Mouse (Mus musculus) embryo, embryonic 11 days (tissue): ENCODE measurements around the gene Rnasel.
"Not testable (repeated sequence)": the region's sequence is repeated elsewhere in the genome, so short reads cannot be mapped to it uniquely, and the experiment has no call there.

Experiments used
- DNase-seq: peaks from one replicate; pipeline ENCODE4 v3.0.0-alpha.2; 2015

Gene Rnasel

DNA sequence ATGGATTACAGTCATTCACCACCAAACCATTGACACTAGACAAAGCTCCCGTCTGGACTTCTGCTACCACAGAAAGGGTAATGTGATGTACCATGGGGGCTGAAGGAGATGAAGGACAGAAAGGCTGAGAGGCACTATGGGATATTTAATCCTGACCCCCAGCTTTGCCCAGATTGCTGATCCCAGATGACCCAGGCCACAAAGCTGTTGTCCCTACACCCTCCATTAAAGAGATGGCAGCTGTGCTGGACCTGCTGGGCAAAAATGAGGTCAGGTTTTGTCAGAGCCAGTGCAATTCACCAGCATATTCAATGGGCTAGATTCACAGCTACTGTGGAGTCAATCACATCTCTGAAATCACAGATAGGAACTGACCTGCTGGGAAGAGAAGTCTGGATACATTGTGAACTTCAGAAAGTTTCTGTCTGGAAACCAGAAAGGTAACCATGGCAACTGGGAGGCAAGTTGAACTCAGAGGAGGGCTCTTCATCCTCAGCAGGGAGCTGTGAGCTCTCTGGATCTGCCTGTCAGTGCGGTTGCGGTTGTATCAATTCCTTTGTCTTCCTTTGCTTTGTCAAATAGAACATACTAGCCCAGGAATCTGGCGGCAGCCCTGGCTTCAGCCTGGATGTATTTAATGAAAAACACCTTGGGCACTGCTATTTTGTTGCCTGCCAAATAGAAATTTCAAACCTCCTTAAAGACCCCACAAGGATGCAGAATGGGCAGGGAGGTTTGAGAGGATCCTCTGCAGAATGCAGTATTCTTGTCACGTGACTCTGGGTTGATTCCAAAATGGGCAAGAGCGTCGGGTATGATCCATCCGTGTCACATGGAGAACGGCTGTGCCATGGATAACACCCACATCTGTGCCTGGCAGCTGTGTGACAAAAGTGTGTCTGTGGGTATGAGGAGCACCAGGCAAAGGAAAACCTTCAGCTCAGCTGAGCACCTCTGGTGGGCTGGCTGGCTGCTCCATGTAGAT, 11.8 kb upstream of the Rnasel start:
- peak; percentile 70 for DNase-seq

DNA sequence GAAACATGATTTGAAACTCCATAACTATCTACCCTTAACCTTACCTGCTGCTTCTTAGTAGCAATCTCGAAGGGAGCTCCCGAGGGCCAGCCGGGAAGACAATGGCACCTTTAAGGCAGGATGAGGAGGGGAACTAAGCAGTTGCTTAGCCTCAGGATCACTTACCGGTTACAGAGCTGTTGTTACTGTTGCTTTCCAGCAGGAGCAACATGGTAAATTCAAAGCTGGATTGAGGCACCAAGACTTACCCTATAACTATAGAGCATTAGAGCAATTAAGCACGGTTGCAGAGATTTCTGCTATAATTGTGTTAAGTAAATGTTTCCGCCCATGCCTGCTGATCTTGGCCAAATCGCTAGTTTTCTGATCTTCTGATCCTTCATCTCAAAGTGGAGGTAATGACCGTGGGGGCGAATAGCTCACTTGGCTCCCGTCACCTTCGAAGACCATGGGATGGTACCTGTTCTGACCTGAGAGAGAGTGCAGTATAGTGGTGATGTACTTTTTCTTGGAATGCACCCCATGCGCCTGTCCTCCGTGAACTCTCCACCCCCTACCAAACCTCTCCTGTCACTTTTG, 9.7 kb upstream of the Rnasel start:
- DNase-seq = no peak

DNA sequence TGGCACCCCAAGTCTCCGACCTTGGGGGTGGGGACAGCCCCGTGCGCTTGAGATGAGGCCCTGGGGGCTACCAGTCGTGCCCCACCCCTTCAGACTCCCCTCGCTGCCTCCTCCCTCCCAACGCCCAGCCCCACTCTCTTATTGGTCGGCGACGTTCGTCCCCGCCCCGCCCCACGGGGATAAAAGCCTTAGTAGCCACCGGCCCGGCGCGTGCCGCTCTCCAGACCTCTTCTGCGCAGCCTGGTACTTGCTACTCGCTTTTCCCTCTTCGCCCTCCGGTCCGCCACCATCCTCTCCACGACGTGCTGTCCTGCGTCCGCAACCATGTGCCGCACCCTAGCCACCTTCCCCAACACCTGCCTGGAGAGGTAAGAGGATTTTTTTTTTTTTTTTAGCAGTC, 9.1 kb upstream of the Rnasel start, which contains the start of gene Rgs16:
Rgs16 (plus strand) TSS at position 205 of the 400 bp plus-strand sequence.
- peak; percentile 92 for DNase-seq

DNA sequence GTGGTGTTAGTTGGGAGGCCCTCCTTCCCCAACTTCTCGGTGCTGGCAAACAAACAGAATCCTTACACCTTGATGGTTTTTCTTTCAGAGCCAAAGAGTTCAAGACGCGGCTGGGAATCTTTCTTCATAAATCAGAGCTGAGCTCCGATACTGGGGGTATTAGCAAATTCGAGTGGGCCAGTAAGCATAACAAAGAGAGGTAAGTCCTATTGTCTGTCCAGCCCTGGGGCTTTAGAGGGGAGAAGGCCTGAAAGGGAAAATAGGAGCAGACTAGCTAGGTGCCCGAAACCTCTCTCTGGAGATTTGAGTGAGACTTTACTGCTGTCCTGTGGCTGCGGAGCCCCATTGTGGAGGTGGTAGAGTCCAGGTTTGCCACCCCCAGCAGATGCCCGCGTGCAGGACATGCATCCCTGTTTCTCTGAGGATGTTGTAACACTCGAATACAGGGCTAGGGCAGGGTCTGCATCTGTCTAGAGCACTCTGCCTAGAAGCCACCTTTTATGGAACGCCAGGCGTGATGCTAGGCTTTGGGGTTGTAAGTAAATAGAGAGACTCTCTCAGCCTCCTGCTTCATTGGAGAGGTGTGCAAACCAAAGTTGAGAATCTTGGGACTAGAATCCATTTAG, 8.3 kb upstream of the Rnasel start:
- DNase-seq = peak; percentile 18

DNA sequence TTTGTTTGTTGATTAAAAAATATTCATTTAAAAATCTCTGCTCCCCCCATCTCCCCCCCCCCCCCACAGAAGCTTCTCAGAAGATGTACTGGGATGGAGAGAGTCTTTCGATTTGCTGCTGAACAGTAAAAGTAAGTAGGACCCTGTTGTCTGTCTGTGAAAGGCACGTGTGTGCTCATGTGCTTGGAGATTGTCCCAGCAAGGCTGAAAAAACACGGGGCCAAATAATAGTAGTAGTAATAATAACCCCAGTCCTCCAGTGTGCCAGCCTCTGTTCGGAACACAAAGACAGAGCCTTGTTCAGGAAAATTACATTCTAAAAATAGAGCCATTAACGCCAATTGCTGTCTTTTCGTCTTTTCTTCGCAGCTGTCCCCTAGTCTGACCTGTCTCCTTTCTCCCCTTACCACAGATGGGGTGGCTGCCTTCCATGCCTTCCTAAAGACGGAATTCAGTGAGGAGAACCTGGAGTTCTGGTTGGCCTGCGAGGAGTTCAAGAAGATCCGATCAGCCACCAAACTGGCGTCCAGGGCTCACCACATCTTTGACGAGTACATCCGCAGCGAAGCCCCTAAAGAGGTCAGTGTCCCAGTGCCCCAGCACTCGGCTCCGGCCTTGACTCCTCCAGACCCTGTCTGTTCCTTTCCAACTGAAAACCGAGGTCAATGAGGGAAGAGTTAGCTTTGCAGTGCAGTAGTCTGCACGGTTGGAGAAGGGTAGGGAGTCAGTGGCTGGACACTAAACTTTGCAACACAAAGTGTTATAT, 7.5 kb upstream of the Rnasel start:
- DNase-seq = no peak

DNA sequence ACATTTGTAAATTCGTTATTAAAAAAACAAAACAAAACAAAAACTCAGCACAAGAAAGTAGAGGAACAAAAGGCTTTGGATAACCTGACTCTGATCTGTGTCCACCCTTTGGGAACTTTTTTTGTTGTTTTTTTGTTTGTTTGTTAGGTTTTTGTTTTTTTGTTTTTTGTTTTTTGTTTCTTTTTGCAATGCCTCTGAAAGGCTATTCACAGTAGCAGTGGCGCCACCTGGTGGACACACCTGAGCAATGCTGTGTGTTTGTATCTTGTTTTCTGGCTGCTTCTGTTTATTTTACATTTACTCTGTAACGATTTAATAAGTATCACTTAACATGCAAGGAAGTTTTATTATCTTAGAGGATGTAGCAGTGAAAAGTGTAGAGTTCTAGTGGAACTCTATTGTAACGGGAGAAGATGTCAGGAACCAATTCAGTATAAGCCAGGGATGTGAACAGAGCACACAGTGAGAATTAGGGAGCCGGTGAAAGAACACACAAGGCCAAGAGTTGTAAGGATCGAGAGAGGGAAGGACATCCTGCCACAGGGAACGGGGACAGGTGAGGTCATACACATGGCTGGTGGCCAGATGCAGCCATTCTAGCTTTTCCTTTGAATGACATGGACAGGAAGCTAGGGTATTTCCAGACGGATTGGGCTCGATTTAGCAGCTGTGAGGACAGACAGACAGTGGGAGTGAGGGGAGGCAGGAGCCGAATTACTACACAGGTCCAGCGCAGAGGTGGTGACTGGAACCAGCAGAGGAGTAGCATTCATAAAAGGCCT, 6.7 kb upstream of the Rnasel start:
- DNase-seq = peak; percentile 82

DNA sequence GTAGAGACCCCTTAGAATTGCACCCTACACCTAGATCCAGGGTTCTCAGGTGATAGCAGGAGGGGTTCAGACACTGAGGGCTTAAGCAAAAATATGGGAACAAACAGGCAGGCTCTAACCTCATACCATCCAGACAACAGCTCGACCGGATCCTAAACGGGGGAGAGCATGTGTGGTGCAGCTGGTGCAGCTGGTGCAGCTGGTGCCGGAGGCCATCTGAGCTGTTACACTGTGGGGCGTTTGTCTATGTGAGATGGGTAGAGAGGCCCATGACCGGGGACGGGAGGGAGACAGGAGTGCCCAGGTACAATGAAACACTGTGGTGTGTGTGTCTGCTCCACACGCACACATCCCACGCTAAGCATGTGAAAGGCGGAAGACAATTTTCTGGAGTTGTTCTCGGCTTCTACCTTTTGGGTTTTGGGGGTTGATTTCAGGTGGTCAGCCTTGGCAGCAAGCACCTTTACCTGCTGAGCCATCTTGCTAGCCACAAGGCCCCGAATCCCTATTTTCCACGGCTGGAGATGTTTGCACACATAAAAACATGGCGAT, 3.0 kb upstream of the Rnasel start:
- no peak for DNase-seq

DNA sequence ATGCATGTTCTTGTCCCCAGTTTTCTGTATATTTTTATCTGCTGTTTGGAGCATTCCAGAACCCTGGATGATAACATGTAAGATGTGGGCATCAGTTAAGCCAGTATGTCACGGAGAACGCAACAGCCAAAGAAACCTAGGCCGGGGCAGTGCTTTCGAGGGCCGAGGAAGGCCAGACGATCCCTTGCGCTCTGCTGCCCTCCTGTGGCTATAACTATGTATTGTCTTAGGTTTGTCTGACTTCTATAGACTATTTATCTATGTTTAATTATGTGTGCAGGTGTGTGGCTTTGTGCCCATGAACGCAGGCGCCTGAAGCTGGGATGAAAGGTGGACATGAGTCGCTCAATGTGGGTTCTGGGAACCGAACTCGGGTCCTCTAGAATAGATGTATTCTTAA, 2.5 kb upstream of the Rnasel start:
- DNase-seq = peak; percentile 87

DNA sequence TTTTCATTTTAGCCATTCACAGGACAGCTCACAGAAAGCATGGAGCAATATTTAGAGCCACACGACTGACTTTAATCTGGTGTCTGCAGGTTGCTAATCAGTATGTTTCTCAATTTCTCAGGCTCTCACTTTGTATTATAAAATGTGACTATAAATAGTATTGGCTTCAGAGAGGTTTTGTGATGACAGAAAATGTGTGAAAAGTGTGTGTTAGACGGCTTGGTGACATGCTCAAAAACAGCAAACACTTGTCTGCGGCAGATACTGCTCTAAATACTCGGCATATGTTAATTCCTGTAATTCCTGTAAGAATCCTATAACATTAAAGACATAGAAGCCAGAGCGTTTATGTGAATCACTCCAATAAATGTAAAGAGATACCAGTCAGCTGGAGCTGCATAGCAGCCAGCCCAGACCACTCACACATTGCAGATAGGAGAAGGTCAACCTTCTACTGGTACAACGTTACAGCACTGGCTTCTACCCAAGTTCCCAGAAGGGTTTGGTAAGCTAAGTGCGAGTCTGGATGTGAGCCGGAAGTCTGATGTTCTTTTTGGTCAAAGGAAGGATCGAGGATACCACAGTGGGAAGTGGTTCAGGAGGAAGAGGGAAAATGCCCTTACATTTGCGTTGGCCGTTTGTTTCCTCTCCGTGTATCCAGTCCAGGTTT, 1.2 kb upstream of the Rnasel start:
- no peak for DNase-seq

DNA sequence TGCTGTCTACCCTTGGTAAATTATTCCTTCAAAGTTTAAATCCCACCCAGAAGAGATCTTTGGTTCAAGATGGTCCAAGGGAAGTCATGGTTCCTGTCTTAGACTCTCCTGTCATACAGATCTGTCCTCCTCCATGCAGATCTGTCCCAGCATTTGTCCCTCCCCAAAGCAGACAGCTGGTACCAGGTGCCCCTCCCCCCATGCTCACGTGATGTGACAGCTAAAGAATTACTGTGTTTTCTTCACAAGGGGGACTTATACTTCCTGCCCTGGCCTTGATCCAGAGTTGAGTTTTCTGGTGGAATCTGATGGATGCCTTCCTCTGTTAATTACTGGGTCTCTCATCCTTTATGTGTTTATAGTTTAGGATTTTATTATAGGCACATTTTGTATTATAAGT, 677 bp upstream of the Rnasel start:
- peak; percentile 71 for DNase-seq

DNA sequence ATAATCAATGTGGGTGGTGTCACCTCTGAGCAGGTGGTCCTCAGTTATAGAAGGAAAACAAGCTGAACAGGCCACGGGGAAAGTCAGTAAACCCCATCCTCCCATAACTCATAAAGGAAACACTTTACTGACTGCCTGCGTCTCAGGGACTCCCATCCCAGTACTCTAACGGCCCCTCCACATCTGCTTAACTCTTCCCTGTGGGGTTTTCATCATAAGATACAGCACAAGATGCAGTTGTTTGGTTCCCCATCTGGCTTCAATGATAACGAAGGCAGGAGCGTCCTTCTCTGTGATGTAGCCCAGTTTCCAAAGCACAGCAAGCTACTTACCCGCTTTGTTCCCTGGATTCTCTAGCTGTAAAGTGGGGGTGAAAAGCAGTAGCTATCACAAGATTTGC, 828 bp downstream of the Rnasel start:
- no peak for DNase-seq

DNA sequence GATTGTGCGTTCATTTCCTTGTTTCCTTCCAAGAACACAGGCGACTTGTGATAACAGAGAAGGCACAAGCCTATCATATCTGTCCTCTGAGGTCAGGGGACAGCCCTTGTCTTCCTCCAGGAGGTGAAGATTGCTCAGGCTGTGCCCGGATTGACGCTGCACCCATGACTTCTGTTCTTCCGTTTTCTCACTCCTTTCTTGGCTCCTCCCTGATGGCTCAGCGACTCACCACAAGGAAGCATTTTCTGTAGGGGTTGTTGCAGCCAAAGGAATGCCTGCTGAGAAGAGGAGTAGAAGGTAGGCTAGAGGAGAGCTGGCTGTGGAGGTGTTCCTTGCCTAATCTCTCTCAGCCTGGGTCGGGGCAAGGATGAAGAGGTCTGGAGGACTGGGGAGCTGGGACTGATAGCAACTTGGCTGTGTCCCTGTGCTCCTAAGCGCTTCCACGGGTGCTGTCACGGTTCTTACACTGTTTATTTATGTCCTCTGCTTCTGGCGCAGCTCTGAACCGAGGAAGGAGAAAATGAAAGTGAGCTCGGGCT, 2.6 kb downstream of the Rnasel start:
- no peak for DNase-seq

DNA sequence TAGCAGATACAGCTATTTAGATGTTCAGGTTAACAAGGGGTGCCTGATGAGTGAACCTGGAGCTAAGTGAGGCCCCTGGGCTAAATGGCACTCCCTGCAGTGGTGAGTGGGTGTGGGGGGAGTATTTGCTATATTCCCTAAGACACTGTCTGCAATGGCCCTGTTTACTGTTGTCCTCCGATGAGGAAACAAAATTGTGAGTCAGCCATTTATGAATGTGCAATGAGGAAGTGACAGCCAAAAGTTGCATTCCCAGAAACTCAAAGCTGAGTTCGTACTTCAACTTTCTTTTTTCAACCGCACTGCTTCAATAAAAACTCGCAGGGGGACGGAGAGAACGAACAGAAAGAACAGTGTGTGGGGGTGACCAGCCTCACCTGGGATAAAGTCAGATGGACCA, 3.3 kb downstream of the Rnasel start:
- no peak for DNase-seq

DNA sequence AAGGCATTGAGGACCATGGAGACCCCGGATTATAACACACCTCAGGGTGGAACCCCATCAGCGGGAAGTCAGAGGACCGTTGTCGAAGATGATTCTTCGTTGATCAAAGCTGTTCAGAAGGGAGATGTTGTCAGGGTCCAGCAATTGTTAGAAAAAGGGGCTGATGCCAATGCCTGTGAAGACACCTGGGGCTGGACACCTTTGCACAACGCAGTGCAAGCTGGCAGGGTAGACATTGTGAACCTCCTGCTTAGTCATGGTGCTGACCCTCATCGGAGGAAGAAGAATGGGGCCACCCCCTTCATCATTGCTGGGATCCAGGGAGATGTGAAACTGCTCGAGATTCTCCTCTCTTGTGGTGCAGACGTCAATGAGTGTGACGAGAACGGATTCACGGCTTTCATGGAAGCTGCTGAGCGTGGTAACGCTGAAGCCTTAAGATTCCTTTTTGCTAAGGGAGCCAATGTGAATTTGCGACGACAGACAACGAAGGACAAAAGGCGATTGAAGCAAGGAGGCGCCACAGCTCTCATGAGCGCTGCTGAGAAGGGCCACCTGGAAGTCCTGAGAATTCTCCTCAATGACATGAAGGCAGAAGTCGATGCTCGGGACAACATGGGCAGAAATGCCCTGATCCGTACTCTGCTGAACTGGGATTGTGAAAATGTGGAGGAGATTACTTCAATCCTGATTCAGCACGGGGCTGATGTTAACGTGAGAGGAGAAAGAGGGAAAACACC, 4.7 kb downstream of the Rnasel start:
- no peak for DNase-seq

DNA sequence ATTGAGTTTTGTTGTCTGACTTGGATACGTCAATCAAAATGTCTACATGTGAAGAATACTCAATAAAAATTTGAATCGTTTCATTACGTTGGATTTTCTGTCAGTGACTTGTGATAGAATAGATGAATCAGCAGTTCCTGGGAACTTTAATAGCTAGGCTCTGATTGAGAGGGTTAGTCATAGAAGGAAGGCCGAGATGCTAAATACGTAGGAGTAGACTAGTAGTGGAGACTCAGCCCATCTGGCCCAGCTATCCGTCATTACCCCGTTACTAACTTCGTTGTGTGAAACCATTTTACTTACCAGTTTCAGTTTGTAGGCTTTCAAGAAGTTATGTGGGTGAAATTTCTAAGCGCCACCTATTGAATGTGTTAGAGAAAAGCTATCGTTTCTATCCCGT, 14.9 kb downstream of the Rnasel start:
- DNase-seq = no peak

DNA sequence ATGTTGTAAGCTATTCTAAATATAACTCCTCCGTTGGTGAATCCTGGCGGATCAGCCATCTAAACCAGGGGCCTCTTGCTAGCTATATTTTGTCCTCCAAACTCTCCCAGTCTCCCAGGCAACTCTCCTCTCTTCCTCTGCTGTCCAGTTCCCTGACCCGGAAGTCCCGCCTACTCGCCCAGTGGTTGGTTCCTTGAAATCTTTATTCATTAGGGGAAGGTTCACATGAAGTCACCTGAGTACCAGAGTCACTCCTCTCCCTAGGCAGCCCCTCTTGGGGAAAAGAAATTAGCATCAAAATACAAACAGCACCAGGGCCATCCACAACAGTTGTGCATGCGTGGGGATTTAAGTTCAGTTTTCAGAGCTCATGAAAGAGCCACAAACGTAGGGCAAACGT, 17.1 kb downstream of the Rnasel start:
- DNase-seq = no peak

DNA sequence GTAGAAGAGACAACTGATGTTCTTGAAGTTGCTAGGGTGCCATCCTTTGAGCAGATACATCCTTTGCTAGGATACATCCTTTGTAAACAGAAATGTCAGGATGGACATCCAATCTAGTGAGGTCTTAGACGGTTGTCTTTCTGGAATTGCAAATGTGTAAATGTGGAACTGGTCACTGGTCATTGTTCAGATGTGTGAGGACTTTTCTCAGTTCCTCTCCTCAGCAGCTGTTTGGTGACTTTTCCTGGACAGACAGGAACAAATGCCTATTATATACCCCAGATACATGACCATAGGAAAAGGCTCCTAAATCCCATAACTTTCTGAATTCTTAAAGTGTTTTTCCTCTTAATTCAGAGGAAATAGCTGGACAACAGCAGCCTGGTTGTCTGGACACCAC, 18.1 kb downstream of the Rnasel start:
- no peak for DNase-seq

DNA sequence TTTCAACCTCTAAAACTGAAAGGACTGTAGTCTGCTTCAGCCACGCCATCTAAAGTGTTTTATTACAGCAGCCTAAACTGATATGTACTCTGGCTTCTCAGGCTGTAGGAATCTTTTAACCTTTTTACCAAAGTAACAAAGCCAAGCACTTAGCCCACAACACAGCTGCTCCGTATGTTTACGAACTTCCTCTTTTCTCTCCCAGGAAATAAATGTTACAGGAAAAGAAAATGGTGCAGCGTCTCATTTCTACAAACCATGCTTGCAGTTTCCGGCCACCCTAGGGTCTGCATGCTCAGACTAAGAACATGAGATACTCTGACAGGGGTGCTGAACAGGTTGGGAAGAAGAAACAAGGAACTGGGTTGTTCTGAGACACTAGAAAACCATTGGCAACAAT, 19.2 kb downstream of the Rnasel start:
- DNase-seq = no peak

DNA sequence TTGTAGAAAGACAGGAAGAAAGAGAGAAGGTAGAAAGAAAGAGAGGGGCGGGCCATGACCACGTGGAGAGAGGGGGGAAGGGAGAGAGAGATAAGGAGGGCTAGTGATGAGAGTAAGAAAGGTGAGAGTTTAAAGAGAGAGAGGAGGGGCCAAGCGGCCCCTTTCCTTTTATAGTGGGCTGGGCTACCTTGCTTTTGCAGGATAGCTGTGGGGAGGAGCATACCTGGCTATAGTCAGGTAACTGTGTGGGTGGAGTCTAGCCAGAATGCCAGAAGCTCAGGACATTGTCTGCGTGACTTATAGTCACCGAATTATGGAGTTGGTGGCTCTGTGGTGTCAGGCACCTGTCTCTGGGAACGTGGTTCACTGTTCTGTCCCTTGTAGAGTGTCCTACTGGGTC, 20.3 kb downstream of the Rnasel start:
- not testable (repeated sequence) for DNase-seq
